In the genomic region with DNA sequence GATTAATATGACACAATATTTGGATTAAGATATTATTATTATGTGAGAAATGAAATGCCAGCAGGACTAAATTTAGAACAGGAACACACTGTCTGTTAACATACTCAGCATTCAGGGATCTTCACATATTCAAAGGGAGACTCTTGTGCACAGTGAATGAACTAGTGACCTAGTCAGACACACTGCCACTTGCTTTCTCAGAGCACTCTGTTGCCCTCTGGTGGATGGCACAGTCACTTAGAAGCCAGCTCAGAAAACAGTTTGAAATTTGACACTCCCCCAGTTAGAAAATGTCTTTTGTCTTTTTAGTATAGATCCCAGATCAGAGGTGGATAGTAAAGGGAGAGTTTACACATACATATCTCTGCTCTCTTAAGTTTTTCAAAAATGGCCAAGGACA, we compare ENCODE assay signal across 9 mouse cellular contexts.
DNase-seq lines count a peak whose midpoint lies in the region; ATAC-seq lines count a peak whose summit lies in the region.
"Had no signal": no experiment of that assay in that cellular context is flagged by ENCODE, and none has a peak within 500 bp of the region (broad histone marks: within the 10 kb centered on the region; RNA-seq: fewer than 3 reads in every experiment).

No protein-coding gene starts in this region.

- peak; percentile 8 to 53 for DNase-seq in spleen, adult 18-20 months
- no peak for DNase-seq in spleen, adult 12 weeks (ENCODE audit: low spot score)
- DNase-seq in cerebellum, adult 18-20 months: peak; percentile 38 to 49
- DNase-seq in frontal cortex, postnatal 10 days (ENCODE audit: low spot score in 2 of 2): peak; percentile 9 to 57
- peak; percentile 63 for DNase-seq in intestine, embryonic 14.5 days (ENCODE audit: low spot score)
- peak; percentile 20 to 71 for DNase-seq in left cerebral cortex, postnatal 10 days (ENCODE audit: extremely low spot score in 1 of 2, low spot score in 2 of 2)
- peak; percentile 65 for DNase-seq in naive thymus-derived CD4-positive, alpha-beta T cell, adult 2 months (ENCODE audit: low read depth)
- peak; percentile 45 for DNase-seq in telencephalon, adult 2 months (ENCODE audit: low read depth, low spot score)

- peak; percentile 72; the same call in 1 of the 2 replicates for ATAC-seq in intestine, embryonic 14.5 days (replicated peaks; ENCODE audit: low FRiP score, low TSS enrichment, low read depth)

- H3K36me3 ChIP-seq in intestine, embryonic 14.5 days (ENCODE audit: control insufficient read depth, insufficient read depth, low read length): no peaks in the 10 kb centered on the region
- H3K36me3 ChIP-seq: embryonic facial prominence, embryonic 15.5 days had no signal

- H3K4me3 ChIP-seq in intestine, embryonic 14.5 days (ENCODE audit: low read depth, low read length): no peak overlapping the region
- H3K4me3 ChIP-seq: embryonic facial prominence, embryonic 15.5 days had no signal

- no peak overlapping the region for H3K9ac ChIP-seq in intestine, embryonic 14.5 days (ENCODE audit: low read length)
- H3K9ac ChIP-seq: embryonic facial prominence, embryonic 15.5 days had no signal

- H3K27ac ChIP-seq in intestine, embryonic 14.5 days (ENCODE audit: low read depth): no peak overlapping the region
- H3K27ac ChIP-seq: embryonic facial prominence, embryonic 15.5 days had no signal

- no peaks in the 10 kb centered on the region for H3K9me3 ChIP-seq in intestine, embryonic 14.5 days (ENCODE audit: control insufficient read depth, low read length)
- H3K9me3 ChIP-seq: embryonic facial prominence, embryonic 15.5 days had no signal

- no peak overlapping the region for H3K4me2 ChIP-seq in intestine, embryonic 14.5 days (ENCODE audit: low read length)
- H3K4me2 ChIP-seq: embryonic facial prominence, embryonic 15.5 days had no signal

- H3K27me3 ChIP-seq in intestine, embryonic 14.5 days (replicated peaks; ENCODE audit: control insufficient read depth, insufficient read depth, low read length): no peaks in the 10 kb centered on the region
- H3K27me3 ChIP-seq: embryonic facial prominence, embryonic 15.5 days had no signal

- intact Hi-C loops in left cerebral cortex, postnatal 10 days (cut with DNase I): loop anchor here (5.0 kb wide), 3 partner anchors 474 to 931 kb away; a partner anchor contains a TSS

- H3K4me1 ChIP-seq in intestine, embryonic 14.5 days (replicated peaks; ENCODE audit: control insufficient read depth, insufficient read depth, low read length): 0 out of 2 replicates have a peak, but pooled peaks cover 4% of the 10 kb centered on the region
- H3K4me1 ChIP-seq: embryonic facial prominence, embryonic 15.5 days had no signal
